Mouse (Mus musculus) hindbrain, embryonic 12.5 days (tissue): ENCODE data around the gene Bysl. TPM values are rescaled to one million over a fixed set of nuclear protein-coding genes. Genes with fewer than 3 reads are reported as not detected.

ENCODE experiments used
- ATAC-seq: fragments of 200-750 bp; cut with Nextera tagmentation; 2 replicates; pipeline ENCODE4 v1.8.0; 2017; ENCODE audit warnings: moderate TSS enrichment; ENCODE audit not compliant: low FRiP score
- H3K27ac ChIP-seq: fragments of 300-500 bp; sonication (generic); 2 replicates; pipeline ENCODE4 v1.5.1; 2016; ENCODE audit warnings: mild to moderate bottlenecking
- H3K27me3 ChIP-seq: fragments of 300-500 bp; sonication (generic); 2 replicates; pipeline ENCODE4 v1.6.1; 2016; ENCODE audit warnings: mild to moderate bottlenecking
- H3K36me3 ChIP-seq: fragments of 300-500 bp; sonication (generic); 2 replicates; pipeline ENCODE4 v1.6.1; 2016; ENCODE audit warnings: mild to moderate bottlenecking
- H3K4me1 ChIP-seq: fragments of 300-500 bp; sonication (generic); 2 replicates; pipeline ENCODE4 v1.6.1; 2016
- H3K4me2 ChIP-seq: fragments of 300-500 bp; sonication (generic); replicated peaks from 2 replicates; pipeline ENCODE4 v1.6.1; 2016; ENCODE audit warnings: mild to moderate bottlenecking
- H3K4me3 ChIP-seq: fragments of 300-500 bp; sonication (generic); 2 replicates; pipeline ENCODE4 v1.5.1; 2016; ENCODE audit warnings: mild to moderate bottlenecking
- H3K9ac ChIP-seq: fragments of 300-500 bp; sonication (generic); 2 replicates; pipeline ENCODE4 v1.6.1; 2016; ENCODE audit warnings: mild to moderate bottlenecking, moderate library complexity
- H3K9me3 ChIP-seq: fragments of 300-500 bp; sonication (generic); replicated peaks from 2 replicates; pipeline ENCODE4 v1.6.1; 2016; ENCODE audit warnings: mild to moderate bottlenecking
- WGBS: fragments of 180-500 bp; shearing (Covaris S2); methylation state at CpG from one replicate; pipeline ENCODE4 v1.1.7; 2016; 5-methylcytosine and 5-hydroxymethylcytosine counted together
- polyA plus RNA-seq: library from polyadenylated mRNA; unstranded; fragments of >200 nt; fragmentation: Nextera tagmentation; extraction: Ambion mirVana; gene quantifications from 2 replicates; pipeline ENCODE4 v1.2.1, GENCODE M21; 2016

Bysl gene
- polyA plus RNA-seq, 1 experiment from 2014 or later, result 32.0 TPM

- Histone ChIP-seq H3K9me3 (no peaks in the 10 kb centered on the region), H3K9ac (peak overlapping the region; percentile 56), H3K27ac (peak overlapping the region; percentile 93), H3K36me3 (peaks cover 23% of the 10 kb centered on the region), H3K4me1 (peaks cover 41% of the 10 kb centered on the region), H3K4me2 (peak overlapping the region; percentile 80), H3K4me3 (peak overlapping the region; percentile 67), H3K27me3 (no peaks in the 10 kb centered on the region)
- 0 out of 2 replicates have a peak, but pooled peaks have one; percentile 3 for ATAC-seq
- 25% methylated on average over 6 of the region's 6 CpGs for WGBS
Observed at GRCm38 (mm10) chr17:47596162-47596838, 15.0 kb downstream of the Bysl start.

GRCm38 (mm10) chr17:47595248-47596161 is 15.8 kb downstream of the Bysl start:
- Histone ChIP-seq H3K27ac (peak overlapping the region; percentile 93), H3K9me3 (no peaks in the 10 kb centered on the region), H3K4me2 (peak overlapping the region; percentile 80), H3K4me1 (peaks cover 41% of the 10 kb centered on the region), H3K9ac (peak overlapping the region; percentile 70), H3K27me3 (0 out of 2 replicates have a peak, but pooled peaks cover 6% of the 10 kb centered on the region), H3K36me3 (peaks cover 15% of the 10 kb centered on the region), H3K4me3 (peak overlapping the region; percentile 67)
- under 1% methylated on average over 21 of the region's 21 CpGs for WGBS
- peak; percentile 42 for ATAC-seq

GRCm38 (mm10) chr17:47594969-47595247 is 16.4 kb downstream of the Bysl start:
- Histone ChIP-seq H3K9me3 (no peaks in the 10 kb centered on the region), H3K27me3 (0 out of 2 replicates have a peak, but pooled peaks cover 6% of the 10 kb centered on the region), H3K9ac (peak overlapping the region; percentile 70), H3K27ac (peak overlapping the region; percentile 93), H3K36me3 (peaks cover 10% of the 10 kb centered on the region; the same call in 1 of the 2 replicates), H3K4me1 (peaks cover 41% of the 10 kb centered on the region), H3K4me3 (peak overlapping the region; percentile 67), H3K4me2 (peak overlapping the region; percentile 80)
- WGBS, result 2% methylated on average over 8 of the region's 9 CpGs
- no peak for ATAC-seq

GRCm38 (mm10) chr17:47594183-47594968 is 16.9 kb downstream of the Bysl start:
- Histone ChIP-seq H3K9ac (peak overlapping the region; percentile 70), H3K9me3 (no peaks in the 10 kb centered on the region), H3K4me2 (peak overlapping the region; percentile 80), H3K27ac (peak overlapping the region; percentile 93), H3K36me3 (peaks cover 5% of the 10 kb centered on the region; the same call in 1 of the 2 replicates), H3K27me3 (0 out of 2 replicates have a peak, but pooled peaks cover 6% of the 10 kb centered on the region), H3K4me3 (peak overlapping the region; percentile 67), H3K4me1 (peaks cover 41% of the 10 kb centered on the region)
- no peak for ATAC-seq
- WGBS, result under 1% methylated on average over 43 of the region's 43 CpGs

GRCm38 (mm10) chr17:47593854-47594182 is 17.5 kb downstream of the Bysl start:
- H3K27ac ChIP-seq, result peak overlapping the region; percentile 93
- peaks cover 41% of the 10 kb centered on the region for H3K4me1 ChIP-seq
- peak overlapping the region; percentile 70 for H3K9ac ChIP-seq
- peak overlapping the region; percentile 80 for H3K4me2 ChIP-seq
- 0% methylated on average over 13 of the region's 13 CpGs for WGBS
- H3K36me3 ChIP-seq, result 0 out of 2 replicates have a peak, but pooled peaks cover 4% of the 10 kb centered on the region
- H3K9me3 ChIP-seq, result no peaks in the 10 kb centered on the region
- H3K27me3 ChIP-seq, result 0 out of 2 replicates have a peak, but pooled peaks cover 6% of the 10 kb centered on the region
- 0 out of 2 replicates have a peak, but pooled peaks have one; percentile 0 for ATAC-seq
- H3K4me3 ChIP-seq, result peak overlapping the region; percentile 67

GRCm38 (mm10) chr17:47593215-47593853 is 18.0 kb downstream of the Bysl start:
- no peaks in the 10 kb centered on the region for H3K36me3 ChIP-seq
- WGBS, result under 1% methylated on average over 57 of the region's 63 CpGs
- peak overlapping the region; percentile 80 for H3K4me2 ChIP-seq
- peaks cover 41% of the 10 kb centered on the region for H3K4me1 ChIP-seq
- H3K9me3 ChIP-seq, result no peaks in the 10 kb centered on the region
- peak overlapping the region; percentile 70 for H3K9ac ChIP-seq
- H3K4me3 ChIP-seq, result peak overlapping the region; percentile 67
- peak; percentile 85 for ATAC-seq
- H3K27ac ChIP-seq, result peak overlapping the region; percentile 93
- 0 out of 2 replicates have a peak, but pooled peaks cover 6% of the 10 kb centered on the region for H3K27me3 ChIP-seq

- H3K4me1 ChIP-seq, result peaks cover 22% of the 10 kb centered on the region
- 0 out of 2 replicates have a peak, but pooled peaks cover 6% of the 10 kb centered on the region for H3K27me3 ChIP-seq
- H3K4me3 ChIP-seq, result no peak overlapping the region
- no peak overlapping the region for H3K4me2 ChIP-seq
- H3K9ac ChIP-seq, result no peak overlapping the region
- no peak overlapping the region for H3K27ac ChIP-seq
- WGBS, result 86% methylated on average over 3 of the region's 3 CpGs
- H3K36me3 ChIP-seq, result no peaks in the 10 kb centered on the region
- H3K9me3 ChIP-seq, result no peaks in the 10 kb centered on the region
- ATAC-seq, result no peak
Observed at GRCm38 (mm10) chr17:47591073-47591472, 20.2 kb downstream of the Bysl start.

- Histone ChIP-seq H3K4me3 (no peak overlapping the region), H3K9me3 (no peaks in the 10 kb centered on the region), H3K27me3 (0 out of 2 replicates have a peak, but pooled peaks cover 6% of the 10 kb centered on the region), H3K27ac (no peak overlapping the region), H3K36me3 (no peaks in the 10 kb centered on the region), H3K9ac (no peak overlapping the region), H3K4me1 (0 out of 2 replicates have a peak, but pooled peaks cover 2% of the 10 kb centered on the region), H3K4me2 (no peak overlapping the region)
- no peak for ATAC-seq
- 84% methylated on average over 8 of the region's 8 CpGs for WGBS
Observed at GRCm38 (mm10) chr17:47588517-47588916, 22.8 kb downstream of the Bysl start.

GRCm38 (mm10) chr17:47580962-47581361 is 30.3 kb downstream of the Bysl start:
- no peak for ATAC-seq
- WGBS, result 93% methylated on average over 4 of the region's 4 CpGs

GRCm38 (mm10) chr17:47578655-47579054 is 32.6 kb downstream of the Bysl start:
- Histone ChIP-seq H3K27ac (no peak overlapping the region), H3K9ac (no peak overlapping the region), H3K27me3 (no peaks in the 10 kb centered on the region), H3K36me3 (no peaks in the 10 kb centered on the region), H3K4me1 (no peaks in the 10 kb centered on the region), H3K4me3 (no peak overlapping the region), H3K4me2 (no peak overlapping the region), H3K9me3 (no peaks in the 10 kb centered on the region)
- no peak for ATAC-seq
- WGBS, result 90% methylated on average over 6 of the region's 6 CpGs

More at GRCm38 (mm10) chr17:47580962-47581361, 30.3 kb downstream of the Bysl start:
- no peak overlapping the region for H3K27ac ChIP-seq
- no peak overlapping the region for H3K4me3 ChIP-seq
- no peaks in the 10 kb centered on the region for H3K36me3 ChIP-seq
- H3K4me1 ChIP-seq, result no peaks in the 10 kb centered on the region
- no peaks in the 10 kb centered on the region for H3K27me3 ChIP-seq
- H3K9ac ChIP-seq, result no peak overlapping the region
- H3K4me2 ChIP-seq, result no peak overlapping the region
- no peaks in the 10 kb centered on the region for H3K9me3 ChIP-seq

GRCm38 (mm10) chr17:47574830-47575229 is 36.5 kb downstream of the Bysl start:
- Histone ChIP-seq H3K4me3 (no peak overlapping the region), H3K4me2 (no peak overlapping the region), H3K27ac (no peak overlapping the region), H3K9ac (no peak overlapping the region), H3K36me3 (no peaks in the 10 kb centered on the region), H3K9me3 (no peaks in the 10 kb centered on the region), H3K4me1 (peaks cover 2% of the 10 kb centered on the region; the same call in 1 of the 2 replicates), H3K27me3 (no peaks in the 10 kb centered on the region)
- ATAC-seq, result no peak
- 69% methylated on average over 11 of the region's 11 CpGs for WGBS
